Mouse (Mus musculus) naive thymus-derived CD4-positive, alpha-beta T cell, adult 5 months (primary cell): ENCODE measurements around the gene Scube1. TPM values are rescaled to one million over a fixed set of nuclear protein-coding genes. Genes with fewer than 3 reads are reported as not detected.

Experiments used
- polyA plus RNA-seq: library from polyadenylated mRNA; unstranded; fragments of 100-300 nt; shearing (Covaris generic); gene quantifications from one replicate; pipeline ENCODE4 v1.2.1, GENCODE M21; 2017

Gene Scube1
- 0.09 TPM for polyA plus RNA-seq

GRCm38 (mm10) chr15:83724886-83725269 is at the start of gene Scube1:
TSS of gene Scube1 (minus strand) at chr15:83725021.

GRCm38 (mm10) chr15:83594513-83595363 is 130.1 kb downstream of the Scube1 start, which contains the start of gene Ttll12:
TSS of gene Ttll12 (minus strand) at chr15:83595157.

GRCm38 (mm10) chr15:83563327-83563856 is 161.4 kb downstream of the Scube1 start, which contains the start of the genes Tspo and Mcat:
TSS of gene Tspo (plus strand) at chr15:83563592.
TSS of gene Mcat (minus strand) at chr15:83563787.

Other genes with a start within 250 kb of the Scube1 start
- gene Ttll1, start 214.1 kb downstream of the Scube1 start, polyA plus RNA-seq: 7.8 TPM
- gene Bik, start 198.2 kb downstream of the Scube1 start, polyA plus RNA-seq: 0.70 TPM
- 288 TPM for gene Tspo, start 161.4 kb downstream of the Scube1 start, polyA plus RNA-seq
- 9.2 TPM for gene Mcat, start 161.2 kb downstream of the Scube1 start, polyA plus RNA-seq
- gene Ttll12, start 129.9 kb downstream of the Scube1 start, polyA plus RNA-seq: 23.8 TPM
- gene Mpped1, start 54.4 kb upstream of the Scube1 start, polyA plus RNA-seq: not detected